Comparison of ENCODE assay signal across 9 mouse cellular contexts in genomic region chr17:12169326-12169836, GRCm38 (mm10). TPM values are rescaled to one million over a fixed set of nuclear protein-coding genes. Genes with fewer than 3 reads are reported as not detected.
DNase-seq lines count a peak whose midpoint lies in the region; ATAC-seq and TF ChIP-seq lines count a peak whose summit lies in the region.
"Had no signal": no experiment of that assay in that cellular context is flagged by ENCODE, and none has a peak within 500 bp of the region (broad histone marks: within the 10 kb centered on the region; RNA-seq: fewer than 3 reads in every experiment).

No protein-coding gene starts in this region.

- 62% methylated on average over 12 of the region's 12 CpGs for WGBS in heart, embryonic 13.5 days
- WGBS in lung, postnatal 0 days, result 59% methylated on average over 12 of the region's 12 CpGs

- no peaks in the 10 kb centered on the region for H3K9me3 ChIP-seq in heart, embryonic 13.5 days
- no peaks in the 10 kb centered on the region for H3K9me3 ChIP-seq in lung, postnatal 0 days (ENCODE audit: low read length)

- peaks cover 6% of the 10 kb centered on the region; the same call in 1 of the 2 replicates for H3K36me3 ChIP-seq in heart, embryonic 13.5 days
- no peaks in the 10 kb centered on the region for H3K36me3 ChIP-seq in lung, postnatal 0 days (ENCODE audit: insufficient read depth, low read length)

- no peak overlapping the region for H3K4me3 ChIP-seq in heart, embryonic 13.5 days
- no peak overlapping the region for H3K4me3 ChIP-seq in lung, postnatal 0 days (ENCODE audit: low read depth, low read length)

- H3K4me1 ChIP-seq in heart, embryonic 13.5 days, result peaks cover 50% of the 10 kb centered on the region
- H3K4me1 ChIP-seq in lung, postnatal 0 days (ENCODE audit: insufficient read depth, low read depth, low read length), result peaks cover 7% of the 10 kb centered on the region; the same call in 1 of the 2 replicates

- peak overlapping the region; percentile 56 for H3K27ac ChIP-seq in heart, embryonic 13.5 days (replicated peaks)
- H3K27ac ChIP-seq in lung, postnatal 0 days (ENCODE audit: low read length), result peak overlapping the region; percentile 52

- no peak overlapping the region for H3K9ac ChIP-seq in heart, embryonic 13.5 days
- H3K9ac ChIP-seq in lung, postnatal 0 days (replicated peaks; ENCODE audit: low read depth), result no peak overlapping the region

- ATAC-seq in heart, embryonic 13.5 days (ENCODE audit: extremely low read depth, insufficient number of reproducible peaks, low FRiP score, low TSS enrichment), result no peak
- peak; percentile 3; the same call in 1 of the 2 replicates for ATAC-seq in lung, postnatal 0 days
- ATAC-seq in megakaryocyte, adult 5-6 weeks (ENCODE audit: poor library complexity, severe bottlenecking), result no peak

- H3K27me3 ChIP-seq in heart, embryonic 13.5 days (replicated peaks), result no peaks in the 10 kb centered on the region
- H3K27me3 ChIP-seq in lung, postnatal 0 days (replicated peaks; ENCODE audit: insufficient read depth, low read length), result no peaks in the 10 kb centered on the region

- intact Hi-C loops in heart, postnatal 25 days (cut with DNase I), result loop anchor here (5.0 kb wide), 1 partner anchor 52 kb away; the partner anchor contains the start of gene Agpat4

- TF ChIP-seq EP300 in lung, postnatal 0 days (IDR thresholded peaks at IDR 0.05), result peak; percentile 45; the same call in 1 of the 2 replicates

- H3K4me2 ChIP-seq in heart, embryonic 13.5 days, result 0 out of 2 replicates have a peak overlapping the region, but pooled peaks have one; percentile 31
- H3K4me2 ChIP-seq in lung, postnatal 0 days (replicated peaks; ENCODE audit: low read depth, low read length), result no peak overlapping the region
- H3K4me2 ChIP-seq: midbrain, embryonic 11.5 days had no signal

- no peak for TF ChIP-seq CTCF in lung, postnatal 0 days (IDR thresholded peaks at IDR 0.05)

- no peak for DNase-seq in heart, postnatal 25 days (ENCODE audit: low spot score)
- peak; percentile 5 for DNase-seq in 3T3-L1 (ENCODE audit: low read depth, low spot score)
- DNase-seq in kidney, adult 11 months, result peak; percentile 7
- DNase-seq in lung, postnatal 0 days (ENCODE audit: low spot score), result peak; percentile 86
- DNase-seq in yolk sac, embryonic 10.5 days (ENCODE audit: low spot score), result no peak
- no peak for DNase-seq in gastrocnemius, adult 8-10 months (ENCODE audit: low spot score in 2 of 2)

RNA-seq across cellular contexts. Expression of gene Agpat4, which starts 50.9 kb away (rescaled TPM):
- 16.8 and 16.9 TPM in 2 replicates for polyA plus RNA-seq in heart, embryonic 13.5 days (2015; fragmentation: Nextera tagmentation; extraction: Ambion mirVana)
- total RNA-seq in heart, postnatal 25 days (2021), result 1 to 10 TPM; 4.5 to 5.1 TPM
- polyA plus RNA-seq in lung, postnatal 0 days (2015; fragmentation: Nextera tagmentation; extraction: Ambion mirVana), result 58.2 and 66.2 TPM in 2 replicates
- total RNA-seq in megakaryocyte, adult 5-6 weeks (2015), result 8.9 and 12.8 TPM in 2 replicates
- 11.8 and 12.1 TPM in 2 replicates for total RNA-seq in megakaryocyte, adult 5-6 weeks (2017)
- 1 to 10 TPM; 1.5 to 1.9 (median 1.8) TPM for total RNA-seq in gastrocnemius, adult 8-10 months (2022)

Comparison
In these comparisons a context has a peak if more than half of its experiments do, and no peak if none do; other contexts are left out.
1. DNase-seq: peak in 3T3-L1 (single experiment), kidney, adult 11 months (single experiment) and lung, postnatal 0 days (single experiment); none in heart, postnatal 25 days (single experiment), yolk sac, embryonic 10.5 days (single experiment) and gastrocnemius, adult 8-10 months (0 of 2).